Mouse (Mus musculus) neural tube, embryonic 11.5 days (tissue): ENCODE results near the gene Poglut1. TPM values are rescaled to one million over a fixed set of nuclear protein-coding genes. Genes with fewer than 3 reads are reported as not detected.

Experiments
- polyA plus RNA-seq: library from polyadenylated mRNA; unstranded; fragments of >200 nt; fragmentation: Nextera tagmentation; extraction: Ambion mirVana; gene quantifications from 2 replicates; pipeline ENCODE4 v1.2.1, GENCODE M21; 2014

Gene Poglut1
- polyA plus RNA-seq, 1 experiment from 2014 or later, result 70.4 TPM

Other genes starting within 250 kb of the Poglut1 start
- 0.19 and 0.27 TPM in 2 replicates for gene Maats1, start 208.1 kb downstream of the Poglut1 start, polyA plus RNA-seq
- gene Cox17, start 203.3 kb downstream of the Poglut1 start, polyA plus RNA-seq, result 113 and 118 TPM in 2 replicates
- not detected in 2 replicates for gene Gm21987, start 203.2 kb downstream of the Poglut1 start, polyA plus RNA-seq
- 1.2 and 1.3 TPM in 2 replicates for gene Popdc2, start 188.0 kb downstream of the Poglut1 start, polyA plus RNA-seq
- 0.20 and 0.23 TPM in 2 replicates for gene Pla1a, start 117.1 kb downstream of the Poglut1 start, polyA plus RNA-seq
- 143 and 144 TPM in 2 replicates for gene Adprh, start 97.6 kb downstream of the Poglut1 start, polyA plus RNA-seq
- 0.54 and 0.72 TPM in 2 replicates for gene Cd80, start 94.7 kb downstream of the Poglut1 start, polyA plus RNA-seq
- 29.6 and 33.3 TPM in 2 replicates for gene Timmdc1, start 27.6 kb downstream of the Poglut1 start, polyA plus RNA-seq
- 94.3 and 96.1 TPM in 2 replicates for gene Tmem39a, start 8.4 kb upstream of the Poglut1 start, polyA plus RNA-seq
- 7.7 and 8.7 TPM in 2 replicates for gene Arhgap31, start 163.0 kb upstream of the Poglut1 start, polyA plus RNA-seq
- gene B4galt4, start 192.0 kb upstream of the Poglut1 start, polyA plus RNA-seq, result 21.5 and 23.7 TPM in 2 replicates